Mouse (Mus musculus) adrenal gland, postnatal 36 days (tissue): ENCODE data around the gene Amhr2. TPM values are rescaled to one million over a fixed set of nuclear protein-coding genes. Genes with fewer than 3 reads are reported as not detected.

Experiments
- DNase-seq, 2 experiments: peaks; one replicate each; pipeline ENCODE4 v3.0.0; 2021; ENCODE audit warnings: mixed read lengths in 1 of 2
- total RNA-seq, 2 experiments: library from RNA; stranded (reverse); gene quantifications; 2 replicates each; pipeline ENCODE4 v1.2.3; 2021

Amhr2 gene
- total RNA-seq, 2 experiments from 2014 or later = 1.2 to 2.5 TPM

DNA sequence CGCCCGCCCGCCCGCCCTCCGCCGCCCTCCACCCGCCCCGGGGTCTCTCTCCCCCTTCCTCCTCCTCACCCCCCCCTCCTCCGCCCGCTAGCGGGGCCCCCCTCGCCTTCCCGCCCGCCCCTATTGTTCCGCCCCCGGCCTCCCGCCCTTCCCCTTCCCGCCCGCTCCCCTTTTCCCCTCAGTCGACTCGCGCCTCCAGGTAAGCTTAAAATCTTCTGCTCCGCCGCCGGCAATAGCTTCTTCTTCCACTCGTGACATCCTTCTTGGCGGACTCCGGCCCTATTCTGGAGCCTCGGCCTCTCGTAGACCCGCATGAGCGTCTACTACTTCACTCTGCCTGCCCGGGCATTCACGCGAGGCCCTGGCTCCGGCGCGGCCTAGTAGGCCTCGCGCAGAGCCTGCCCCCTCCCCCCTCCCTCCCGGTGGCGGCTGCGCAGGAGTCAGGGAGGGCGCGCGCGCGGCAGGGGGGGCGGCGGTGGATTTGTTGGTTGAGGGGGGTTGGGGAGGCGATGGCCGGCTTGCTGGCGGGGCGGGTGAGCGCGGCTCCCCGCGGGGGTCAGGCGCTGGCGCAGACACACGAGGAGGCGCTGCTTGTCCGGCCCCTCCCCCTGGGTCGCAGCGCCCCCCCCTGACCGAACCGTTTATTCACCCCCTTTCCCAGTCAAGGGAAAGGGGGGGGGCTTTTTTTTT, 25.6 kb downstream of the Amhr2 start:
- peak; percentile 81 to 89 for DNase-seq

GRCm38 (mm10) chr15:102471295-102471645, 26.1 kb downstream of the Amhr2 start:
- no peak for DNase-seq

DNA sequence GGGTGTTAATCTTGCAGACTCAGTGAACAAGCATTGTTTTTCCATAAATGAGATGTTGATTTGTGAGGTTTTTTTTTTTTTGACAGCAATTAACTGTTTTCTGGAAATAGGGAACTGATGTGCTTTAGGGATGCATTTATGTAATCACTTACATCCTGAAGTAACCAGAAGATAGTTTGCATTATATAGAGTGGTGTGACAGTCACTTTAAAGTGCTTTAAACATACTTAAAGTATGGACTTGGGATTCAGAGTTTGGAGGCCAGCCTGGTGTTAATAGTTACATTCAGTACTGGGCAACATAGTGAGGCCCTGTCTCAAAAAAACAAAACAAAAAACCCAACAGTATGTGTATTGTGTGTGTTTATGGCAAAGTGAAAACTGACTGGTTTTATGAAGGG, 26.6 kb downstream of the Amhr2 start:
- DNase-seq = no peak

- no peak for DNase-seq
These were observed 28.1 kb downstream of the Amhr2 start for GRCm38 (mm10) chr15:102473246-102473645.

- no peak for DNase-seq
These were observed 29.4 kb downstream of the Amhr2 start for GRCm38 (mm10) chr15:102474520-102474919.

- no peak for DNase-seq
These were observed 38.0 kb downstream of the Amhr2 start for GRCm38 (mm10) chr15:102483136-102483535.

GRCm38 (mm10) chr15:102485853-102486252, 40.7 kb downstream of the Amhr2 start:
- DNase-seq = no peak

GRCm38 (mm10) chr15:102487664-102488063, 42.5 kb downstream of the Amhr2 start:
- DNase-seq = no peak

GRCm38 (mm10) chr15:102498322-102498721, 53.2 kb downstream of the Amhr2 start:
- no peak for DNase-seq

DNA sequence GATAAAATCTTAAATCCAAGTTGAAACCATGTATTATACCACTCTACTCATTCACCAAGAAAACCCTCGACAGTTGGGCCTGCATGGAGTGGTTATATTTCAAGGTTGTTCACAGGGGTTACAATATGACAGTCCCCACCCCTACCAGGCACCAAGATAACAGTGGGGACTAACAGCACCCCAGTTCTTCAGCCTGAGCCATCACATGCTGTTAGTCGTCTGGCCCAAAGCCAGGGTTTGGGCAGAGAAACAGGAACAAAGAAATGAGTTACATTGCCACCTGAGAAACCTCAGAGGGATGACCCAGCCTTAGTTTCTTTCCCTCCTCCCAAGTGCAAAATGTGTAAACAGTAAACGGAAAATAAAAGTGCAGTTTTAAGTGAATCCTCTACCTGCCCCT, 54.2 kb downstream of the Amhr2 start:
- DNase-seq = no peak

- no peak for DNase-seq
These were observed 54.7 kb downstream of the Amhr2 start for GRCm38 (mm10) chr15:102499851-102500250.

DNA sequence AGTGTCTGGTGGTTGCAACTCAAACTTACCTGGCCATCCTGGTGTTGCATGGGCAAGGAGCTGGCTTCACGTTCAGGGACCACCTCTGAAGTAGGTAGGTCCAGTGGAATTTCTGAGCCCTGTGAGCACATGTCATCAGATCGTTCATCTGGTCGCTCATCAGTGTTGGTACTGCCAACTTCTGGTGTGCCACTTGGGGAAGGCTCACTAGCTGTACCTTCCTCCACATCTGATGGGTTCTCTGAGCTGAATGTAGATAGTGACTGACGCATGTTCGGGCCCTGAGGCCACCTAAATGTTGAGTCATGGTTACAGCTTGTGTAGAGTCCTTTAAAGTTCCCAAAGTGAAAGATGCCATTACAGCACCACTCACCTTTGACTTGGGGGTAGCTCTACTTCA, 55.3 kb downstream of the Amhr2 start:
- no peak for DNase-seq

DNA sequence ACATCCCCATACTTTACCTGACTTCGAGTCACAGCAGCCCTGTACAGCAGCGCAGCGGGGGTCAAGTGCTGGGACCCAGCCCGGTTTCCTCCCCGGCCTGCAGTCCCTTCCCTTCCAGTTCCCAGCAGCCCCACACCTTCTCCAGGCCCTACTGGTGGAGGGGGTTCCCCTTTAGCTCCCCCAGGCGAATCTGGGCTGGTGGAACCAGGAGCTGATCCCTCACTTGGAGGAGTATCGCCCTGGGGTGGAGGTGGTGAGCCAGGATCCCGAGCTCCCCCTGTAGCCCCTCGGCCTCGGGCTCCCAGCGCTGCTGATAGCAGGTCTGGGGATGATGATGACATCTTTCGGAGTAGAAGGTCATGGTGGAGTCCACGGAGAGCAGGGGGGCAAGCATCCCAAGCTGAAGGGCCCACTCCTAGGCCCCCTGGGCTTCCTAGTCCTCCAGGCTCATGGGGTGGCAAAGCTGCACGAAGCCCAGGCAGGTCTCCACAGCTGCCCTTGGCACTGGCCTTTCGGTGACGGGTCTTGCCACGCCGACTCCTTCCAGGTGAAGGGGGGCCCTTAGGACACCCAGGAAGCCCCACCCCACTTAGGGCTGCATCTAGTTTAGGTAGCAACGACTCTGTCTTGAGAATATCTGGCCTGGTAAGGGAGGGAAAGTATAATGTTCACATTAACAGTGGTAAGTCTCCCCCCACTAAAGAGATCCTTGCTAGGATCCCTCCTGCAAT, 56.1 kb downstream of the Amhr2 start:
- no peak for DNase-seq

DNA sequence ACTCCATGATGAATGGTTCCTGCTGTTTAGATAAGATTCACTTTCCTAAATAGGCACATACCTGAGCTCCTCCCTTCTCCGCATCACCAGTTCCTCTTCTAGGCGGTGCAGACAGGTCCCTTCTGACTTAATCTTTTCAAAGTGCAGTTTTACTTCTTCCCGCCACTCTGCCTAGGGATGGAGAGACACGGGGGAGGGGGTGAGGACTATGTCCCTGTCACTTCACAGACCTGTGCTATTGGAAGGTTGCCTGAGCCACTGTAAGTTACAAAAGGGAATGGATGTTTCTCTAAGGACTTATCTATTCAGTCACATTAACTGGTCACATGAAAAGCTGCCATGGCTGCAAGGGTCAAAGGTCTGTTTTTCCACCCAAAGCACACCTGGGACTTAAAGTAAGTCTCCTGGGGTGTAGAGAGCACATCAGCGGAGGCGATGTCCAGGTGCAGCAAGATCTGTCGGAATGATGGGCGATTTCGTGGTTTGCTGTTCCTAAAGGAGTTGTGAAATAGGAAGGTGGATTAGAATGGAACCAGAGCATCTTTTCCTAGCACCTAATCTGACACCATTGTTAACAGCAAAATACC, 57.2 kb downstream of the Amhr2 start:
- DNase-seq = no peak

DNA sequence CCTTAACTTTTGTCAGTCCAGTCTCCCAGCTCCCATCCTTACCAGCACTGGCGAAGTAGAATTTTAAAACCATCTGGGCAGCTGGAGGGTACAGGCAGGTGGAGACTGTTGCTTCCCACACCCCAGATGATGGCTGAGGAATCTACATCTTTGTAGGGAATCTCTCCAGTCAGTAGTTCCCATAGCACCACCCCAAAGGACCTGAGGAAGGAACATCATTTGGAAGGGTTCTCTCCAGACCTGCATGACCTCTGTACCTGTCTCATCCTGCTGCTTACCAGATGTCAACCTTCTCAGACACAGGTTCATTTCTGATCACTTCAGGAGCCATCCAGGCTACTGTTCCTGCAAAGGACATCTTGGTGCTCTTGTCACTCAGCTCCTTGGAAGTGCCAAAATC, 58.3 kb downstream of the Amhr2 start, which contains the start of gene Gm10337:
Gene Gm10337, plus strand, starts transcription at position 276 of the 400 bp plus-strand sequence.
- DNase-seq = no peak

Other genes with a start within 250 kb of the Amhr2 start
- 10 to 100 TPM; 52.6 to 66.7 TPM for gene Zfp740, start 242.1 kb upstream of the Amhr2 start, total RNA-seq
- gene Csad, start 240.6 kb upstream of the Amhr2 start, total RNA-seq = 10 to 100 TPM; 79.0 to 83.7 TPM
- 1 to 10 TPM; 1.5 to 2.9 TPM for gene Itgb7, start 213.4 kb upstream of the Amhr2 start, total RNA-seq
- gene Rarg, start 187.8 kb upstream of the Amhr2 start, total RNA-seq = 10 to 100 TPM; 21.7 to 30.4 TPM
- gene Gm9918, start 174.8 kb upstream of the Amhr2 start, total RNA-seq = not detected
- 10 to 100 TPM; 39.0 to 40.0 TPM for gene Mfsd5, start 165.9 kb upstream of the Amhr2 start, total RNA-seq
- 1 to 10 TPM; 3.2 to 3.6 TPM for gene Espl1, start 149.1 kb upstream of the Amhr2 start, total RNA-seq
- 100 to 1,000 TPM; 420 TPM for gene Pfdn5, start 119.3 kb upstream of the Amhr2 start, total RNA-seq
- gene Myg1, start 113.7 kb upstream of the Amhr2 start, total RNA-seq = 10 to 100 TPM; 59.0 to 59.1 TPM
- gene Aaas, start 94.6 kb upstream of the Amhr2 start, total RNA-seq = 10 to 100 TPM; 13.7 to 16.2 TPM
- gene Sp7, start 78.2 kb upstream of the Amhr2 start, total RNA-seq = under 1 TPM in 1 of 2 experiments, not detected in 1; 0.16 TPM
- 10 to 100 TPM; 78.9 to 79.7 TPM for gene Sp1, start 39.2 kb upstream of the Amhr2 start, total RNA-seq
- 100 to 1,000 TPM; 112 to 116 TPM for gene Prr13, start 13.7 kb downstream of the Amhr2 start, total RNA-seq
- gene Pcbp2, start 25.2 kb downstream of the Amhr2 start, total RNA-seq = 100 to 1,000 TPM; 724 to 759 TPM
- not detected for gene Gm10337, start 58.4 kb downstream of the Amhr2 start, total RNA-seq
- 1 to 10 TPM; 8.0 to 8.9 TPM for gene Map3k12, start 71.7 kb downstream of the Amhr2 start, total RNA-seq
- 10 to 100 TPM; 32.5 to 33.5 TPM for gene Tarbp2, start 72.8 kb downstream of the Amhr2 start, total RNA-seq
- gene Npff, start 79.6 kb downstream of the Amhr2 start, total RNA-seq = 1 to 10 TPM; 2.5 to 3.6 TPM
- 1 to 10 TPM; 1.2 to 1.4 TPM for gene Gm28047, start 179.7 kb downstream of the Amhr2 start, total RNA-seq
- gene Atf7, start 180.1 kb downstream of the Amhr2 start, total RNA-seq = 10 to 100 TPM; 65.5 to 66.3 TPM
- 10 to 100 TPM; 16.8 to 20.8 TPM for gene Atp5g2, start 227.0 kb downstream of the Amhr2 start, total RNA-seq